Mouse (Mus musculus) urinary bladder, postnatal 25 days (tissue): Measurements from ENCODE around the gene Olfr493.

Experiments used
- DNase-seq: peaks from one replicate; pipeline ENCODE4 v3.0.0; 2022; ENCODE audit warnings: low spot score

Olfr493 gene

DNA sequence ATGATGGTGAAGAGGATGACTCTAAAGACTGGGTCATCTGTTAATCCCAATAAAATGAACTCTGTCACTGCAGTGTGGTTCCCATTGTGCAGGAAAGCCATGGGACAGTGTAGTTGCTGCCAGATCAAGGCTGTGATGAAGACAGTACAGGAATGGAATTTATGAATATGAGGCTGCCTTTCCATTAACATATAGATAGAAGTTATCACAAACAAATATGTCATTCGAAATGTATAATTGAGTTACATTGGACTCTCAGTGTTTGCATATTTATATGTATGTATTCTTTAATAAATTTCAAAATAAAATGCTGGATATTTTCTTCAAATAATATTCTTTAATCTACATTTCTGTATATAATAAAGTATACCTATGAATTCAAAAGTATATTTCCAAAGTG is at the start of gene Olfr493:
Gene Olfr493, minus strand, starts transcription at position 101 of the 400 bp plus-strand sequence.
- DNase-seq: no peak

GRCm38 (mm10) chr7:108392867-108393266 is 46.1 kb upstream of the Olfr493 start, which contains the start of gene Olfr495:
Olfr495 (plus strand) TSS chr7:108393167.
- DNase-seq: no peak

DNA sequence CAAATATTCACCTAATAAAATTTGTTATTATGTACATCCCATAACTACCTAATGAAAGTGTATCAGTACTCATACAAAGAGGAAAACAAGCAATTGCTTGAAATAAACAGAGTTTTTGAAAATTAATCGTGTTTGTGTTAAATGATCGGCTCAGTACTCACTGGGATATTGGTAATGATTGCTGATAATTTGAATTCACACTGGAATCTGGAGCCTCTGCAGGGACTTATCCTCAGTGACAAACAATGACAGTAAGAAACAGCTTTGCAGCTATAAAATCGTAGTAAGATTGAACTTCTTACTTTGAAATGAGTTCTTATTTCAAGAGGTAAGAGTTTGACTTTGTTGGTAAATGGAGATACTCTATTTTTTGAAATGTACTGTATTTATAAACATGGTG is 18.3 kb upstream of the Olfr493 start, which contains the start of gene Olfr494:
Gene Olfr494, plus strand, starts transcription at position 301 of the 400 bp plus-strand sequence.
- no peak for DNase-seq

DNA sequence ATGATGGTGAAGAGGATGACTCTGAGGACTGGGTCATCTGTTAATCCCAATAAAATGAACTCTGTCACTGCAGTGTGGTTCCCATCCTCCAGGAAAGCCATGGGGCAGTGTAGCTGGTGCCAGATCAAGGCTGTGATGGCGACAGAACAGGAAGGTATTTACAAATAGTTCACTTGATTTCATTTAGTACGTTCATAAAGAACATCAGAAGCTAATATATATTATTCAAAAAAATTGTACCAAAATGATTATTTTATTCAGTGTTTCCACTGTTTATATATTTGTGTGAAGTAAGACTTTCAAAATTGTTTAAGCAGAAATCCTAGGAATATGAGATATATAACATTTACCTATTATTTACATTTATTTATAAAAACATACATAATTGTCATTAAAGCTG is 23.2 kb downstream of the Olfr493 start, which contains the start of gene Olfr492:
Gene Olfr492, minus strand, starts transcription at position 101 of the 400 bp plus-strand sequence.
- no peak for DNase-seq

GRCm38 (mm10) chr7:108313151-108313550 is 33.6 kb downstream of the Olfr493 start, which contains the start of gene Olfr491:
Olfr491 (plus strand) TSS chr7:108313451.
- DNase-seq: no peak
